Mouse (Mus musculus): Measurements from ENCODE around the gene Nenf.
A peak's percentile ranks its signal among the peaks of the same experiment; 100 is the strongest.

Nenf gene

DNA sequence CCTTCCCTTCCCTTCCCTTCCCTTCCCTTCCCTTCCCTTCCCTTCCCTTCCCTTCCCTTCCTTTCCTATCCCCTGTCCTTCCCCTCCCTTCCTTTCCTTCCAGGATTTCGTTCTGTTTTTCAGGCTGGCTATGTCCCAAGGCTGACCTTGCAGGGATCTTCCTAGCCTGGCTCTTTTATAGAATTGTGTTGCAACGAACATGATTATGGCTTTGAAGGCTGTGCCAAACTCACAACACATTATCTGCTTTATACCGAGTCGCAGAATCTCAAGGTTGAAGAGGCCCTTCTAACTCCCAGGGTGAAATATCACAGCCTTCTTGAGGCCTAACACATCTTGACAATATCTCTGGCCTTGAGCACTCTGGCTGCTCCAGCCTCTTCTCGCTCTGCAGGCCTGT lies 692 bp upstream of the Nenf start:
- no peak for DNase-seq

DNA sequence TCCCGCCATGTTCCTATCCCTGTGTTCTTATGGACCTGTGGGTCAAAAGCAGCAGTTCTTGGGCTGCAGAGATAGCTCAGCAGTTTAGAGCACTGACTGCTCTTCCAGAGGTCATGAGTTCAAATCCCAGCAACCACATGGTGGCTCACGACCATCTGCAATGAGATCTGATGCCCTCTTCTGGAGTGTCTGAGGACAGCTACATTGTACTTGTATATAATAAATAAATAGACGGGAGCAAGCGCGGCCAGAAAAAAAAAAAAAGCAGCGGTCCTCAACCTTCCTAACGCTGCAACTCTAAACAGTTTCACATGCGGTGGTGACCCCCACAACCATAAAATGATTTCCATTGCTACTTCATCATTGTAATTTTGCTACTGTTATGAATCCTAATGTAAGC lies 1.2 kb downstream of the Nenf start:
- no peak for DNase-seq

DNA sequence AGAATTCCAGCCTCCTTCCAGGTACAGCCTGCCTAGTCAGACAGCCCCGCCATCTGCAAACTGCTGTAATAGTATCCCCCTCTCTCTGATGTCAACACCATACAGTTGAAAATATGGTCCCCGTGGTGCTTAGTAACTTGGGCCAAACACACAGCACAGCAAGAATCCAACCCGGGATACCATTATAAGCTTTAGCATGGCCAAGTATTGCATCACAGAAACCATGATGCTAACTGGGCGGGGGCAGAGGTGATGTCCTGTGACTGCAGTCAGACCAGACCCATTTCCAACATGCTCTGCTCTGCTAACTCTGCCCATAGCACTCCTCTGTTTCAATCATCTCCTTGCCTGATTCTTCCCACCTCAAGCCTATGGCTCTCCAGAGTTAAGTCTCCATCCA lies 4.1 kb downstream of the Nenf start:
- DNase-seq, result no peak

GRCm38 (mm10) chr1:191313158-191313557 lies 4.8 kb downstream of the Nenf start:
- no peak for DNase-seq

DNA sequence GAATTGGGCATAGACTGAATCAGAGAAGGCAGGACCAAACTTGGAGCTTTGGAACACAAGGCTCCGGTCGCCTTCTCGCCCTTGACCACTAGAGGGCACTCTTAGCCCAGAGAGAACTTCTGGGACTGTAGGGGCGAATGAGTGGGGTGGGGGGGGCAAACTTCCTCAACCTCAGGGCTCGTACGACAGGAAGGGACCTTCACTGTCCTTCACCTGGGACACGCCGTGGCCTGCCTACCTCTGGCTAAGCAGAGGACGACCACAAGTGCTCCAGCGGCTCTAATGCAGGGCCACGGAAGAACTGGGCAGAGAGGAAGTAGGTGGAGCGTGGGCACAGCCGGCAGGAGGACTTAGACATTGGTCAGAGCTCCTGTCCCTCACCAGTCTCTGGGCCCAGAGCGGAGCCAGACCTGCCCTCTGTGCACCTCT lies 5.5 kb downstream of the Nenf start:
- peak; percentile 91 to 92 for DNase-seq

- peak; percentile 46 to 54 for DNase-seq
Measured at GRCm38 (mm10) chr1:191311296-191311898, 6.6 kb downstream of the Nenf start.

- DNase-seq, result no peak
Measured at GRCm38 (mm10) chr1:191307766-191308455, 10.1 kb downstream of the Nenf start.

DNA sequence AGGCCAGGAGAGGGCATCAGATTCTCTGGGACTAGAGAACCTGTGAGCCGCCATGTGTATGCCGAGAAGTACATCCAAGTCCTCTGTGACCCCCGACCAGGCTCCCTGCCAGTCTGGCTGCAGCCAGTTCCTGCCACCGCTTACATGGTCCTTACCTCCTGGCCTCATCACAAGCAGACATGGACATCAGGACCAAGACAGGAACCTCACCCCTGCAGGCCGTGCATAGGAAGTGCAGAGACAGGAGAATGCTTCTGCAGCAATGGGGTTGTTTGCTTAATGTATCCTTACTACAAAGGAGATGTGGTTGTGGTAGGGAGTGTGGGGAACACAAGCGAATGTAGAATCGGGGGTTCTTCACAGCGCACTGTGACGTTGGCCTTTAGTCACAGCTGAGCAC lies 11.7 kb downstream of the Nenf start:
- no peak for DNase-seq

- peak in 1 of 2 experiments; percentile 61 for DNase-seq
Measured at GRCm38 (mm10) chr1:191305610-191306009, 12.4 kb downstream of the Nenf start.

- DNase-seq, result no peak
Measured at GRCm38 (mm10) chr1:191304216-191304615, 13.8 kb downstream of the Nenf start.

- no peak for DNase-seq
Measured at GRCm38 (mm10) chr1:191303736-191304135, 14.3 kb downstream of the Nenf start.

GRCm38 (mm10) chr1:191301903-191302302 lies 16.1 kb downstream of the Nenf start:
- DNase-seq, result no peak

DNA sequence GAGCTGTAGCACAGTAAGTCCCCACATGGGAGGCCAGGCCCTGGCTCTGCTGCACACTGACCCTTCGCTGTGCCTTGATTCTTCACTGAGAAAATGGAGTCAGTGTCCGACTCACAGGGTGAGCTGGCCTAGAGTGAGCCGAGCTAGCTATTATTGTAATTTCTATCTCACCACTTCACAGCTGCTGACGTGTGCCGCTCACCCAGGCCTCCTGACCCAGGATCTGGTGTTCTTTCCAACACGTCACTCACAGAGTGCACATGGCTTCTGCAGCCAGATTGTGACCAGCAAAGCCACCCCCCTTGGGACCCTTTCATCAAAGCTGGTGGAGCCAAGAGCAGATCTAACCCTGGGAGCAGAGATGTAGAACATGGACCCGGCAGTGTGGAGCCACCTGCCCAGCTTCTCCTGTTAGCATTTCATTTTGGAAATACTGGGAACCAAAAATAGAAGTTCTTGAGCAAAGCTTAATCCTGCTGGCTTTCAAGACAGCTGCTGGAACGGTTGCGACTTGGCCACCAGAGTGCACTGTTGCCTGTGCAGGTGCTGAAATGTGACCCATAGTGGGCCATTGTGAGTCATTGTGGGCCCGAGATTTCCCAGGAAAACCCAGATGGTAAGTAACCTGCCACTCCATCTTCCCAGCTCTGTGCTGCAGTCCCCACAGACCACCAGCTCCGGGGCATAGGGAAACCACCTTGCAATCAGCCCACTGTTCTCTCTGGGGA lies 18.6 kb downstream of the Nenf start:
- peak; percentile 46 to 78 for DNase-seq

DNA sequence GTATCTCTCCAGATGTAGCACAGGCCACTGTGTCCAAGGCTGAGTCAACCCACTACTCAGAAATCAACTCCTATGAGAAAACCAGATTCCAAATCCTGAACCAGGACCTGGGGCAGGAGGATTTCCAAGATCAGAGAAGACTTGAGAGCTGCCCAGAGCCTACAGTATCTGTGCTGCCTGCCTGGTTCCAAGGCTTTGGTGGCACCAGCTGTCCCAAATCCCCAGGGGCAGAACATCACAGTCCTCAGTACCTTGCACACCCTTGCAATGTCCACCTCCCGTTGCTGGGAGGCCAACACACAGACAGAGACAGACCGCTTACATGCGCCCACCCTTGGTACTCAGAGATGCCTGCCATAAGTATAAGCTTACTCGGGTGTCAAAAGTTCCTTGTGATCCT lies 19.7 kb downstream of the Nenf start:
- no peak for DNase-seq

- DNase-seq, result peak; percentile 67 to 76
Measured at GRCm38 (mm10) chr1:191296445-191296844, 21.5 kb downstream of the Nenf start.

DNA sequence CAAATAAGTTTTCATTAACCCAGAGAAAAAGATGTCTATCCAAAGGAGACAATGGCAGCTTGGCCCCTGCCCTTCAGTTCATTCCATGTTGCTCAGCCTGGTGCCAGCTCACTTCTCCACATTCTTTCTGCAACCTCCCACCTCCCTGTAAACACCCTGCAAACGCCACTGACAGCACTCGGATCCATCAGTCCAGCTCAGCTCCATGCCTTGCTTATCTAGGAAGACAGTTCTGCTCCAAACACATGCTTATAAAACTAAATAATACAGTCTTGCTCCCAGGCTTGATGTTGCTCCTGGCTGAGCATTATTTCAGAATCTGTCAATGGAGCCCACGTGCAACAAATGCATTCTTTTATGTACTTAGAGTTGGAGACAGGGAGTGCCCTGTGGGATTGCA lies 22.2 kb downstream of the Nenf start:
- no peak for DNase-seq

GRCm38 (mm10) chr1:191293996-191294795 lies 23.8 kb downstream of the Nenf start:
- DNase-seq, result no peak

GRCm38 (mm10) chr1:191293051-191293450 lies 24.9 kb downstream of the Nenf start:
- no peak for DNase-seq

DNA sequence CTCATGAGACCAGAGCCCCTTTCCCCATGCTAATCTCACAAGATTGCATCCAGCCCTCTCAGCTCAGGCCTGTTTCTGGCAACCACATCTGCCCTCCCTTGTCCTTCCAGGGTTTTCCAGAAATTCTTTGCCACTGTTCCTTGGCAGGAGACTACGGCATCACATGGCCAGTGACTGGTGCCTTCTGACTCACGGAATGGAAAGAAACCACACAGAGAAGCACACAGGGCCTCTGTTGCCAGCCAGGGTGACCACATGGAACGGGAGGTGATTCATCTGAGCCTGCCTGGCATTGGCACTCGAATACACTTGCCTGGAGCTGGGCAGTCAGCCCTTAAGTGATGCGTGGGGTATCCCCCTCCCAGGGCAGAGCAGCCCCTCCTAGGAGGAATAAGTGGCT lies 25.6 kb downstream of the Nenf start:
- DNase-seq, result peak; percentile 70 to 73

GRCm38 (mm10) chr1:191288762-191289161 lies 29.2 kb downstream of the Nenf start:
- DNase-seq, result peak; percentile 49 to 81

GRCm38 (mm10) chr1:191284502-191284901 lies 33.5 kb downstream of the Nenf start:
- DNase-seq, result no peak

GRCm38 (mm10) chr1:191283110-191284040 lies 34.6 kb downstream of the Nenf start:
- DNase-seq, result peak; percentile 33 to 35

Measured in kidney, postnatal 36 days (tissue).